Mouse (Mus musculus): ENCODE data around the gene Pitpnm1.

Gene Pitpnm1

GRCm38 (mm10) chr19:4119716-4120487 lies 20.1 kb downstream of the Pitpnm1 start:
- peak; percentile 94 for DNase-seq (ENCODE audit: low read depth)

GRCm38 (mm10) chr19:4120496-4120895 lies 20.7 kb downstream of the Pitpnm1 start:
- DNase-seq (ENCODE audit: low read depth): no peak

DNA sequence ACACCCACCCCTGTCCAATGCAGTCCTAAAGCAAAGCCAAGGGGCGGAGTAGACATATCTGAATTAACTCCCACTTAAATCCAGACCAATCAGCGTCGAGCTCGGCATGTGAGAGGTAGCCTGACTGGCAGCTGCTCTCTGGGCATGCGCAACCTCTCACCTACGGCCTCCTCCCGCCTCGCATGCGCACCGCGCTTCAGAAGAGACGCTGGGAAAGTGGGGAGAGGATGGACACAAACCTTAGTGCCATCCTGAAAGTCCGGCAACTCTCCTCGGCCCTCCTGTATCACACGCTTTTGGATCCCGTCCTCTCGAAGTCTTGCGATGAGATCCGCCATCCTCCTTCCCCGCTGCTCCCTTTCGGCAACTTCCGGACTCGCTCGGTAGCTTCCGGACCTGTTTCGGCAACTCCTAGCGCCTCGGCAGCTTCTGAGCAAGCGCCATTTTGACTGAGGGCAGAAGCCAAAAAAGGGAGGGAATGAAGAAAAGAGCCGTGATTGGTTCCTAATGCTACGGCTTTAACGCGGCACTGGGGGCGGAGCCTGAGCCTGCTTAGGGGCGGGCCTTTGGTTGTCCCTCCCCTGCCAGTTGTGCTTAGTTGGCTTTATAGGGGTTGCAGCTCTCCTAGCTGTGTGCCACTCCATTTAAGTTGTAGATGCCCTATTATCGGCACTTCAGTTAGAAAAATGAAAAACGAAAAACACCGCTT lies 21.5 kb downstream of the Pitpnm1 start:
- DNase-seq (ENCODE audit: low read depth): peak; percentile 99

DNA sequence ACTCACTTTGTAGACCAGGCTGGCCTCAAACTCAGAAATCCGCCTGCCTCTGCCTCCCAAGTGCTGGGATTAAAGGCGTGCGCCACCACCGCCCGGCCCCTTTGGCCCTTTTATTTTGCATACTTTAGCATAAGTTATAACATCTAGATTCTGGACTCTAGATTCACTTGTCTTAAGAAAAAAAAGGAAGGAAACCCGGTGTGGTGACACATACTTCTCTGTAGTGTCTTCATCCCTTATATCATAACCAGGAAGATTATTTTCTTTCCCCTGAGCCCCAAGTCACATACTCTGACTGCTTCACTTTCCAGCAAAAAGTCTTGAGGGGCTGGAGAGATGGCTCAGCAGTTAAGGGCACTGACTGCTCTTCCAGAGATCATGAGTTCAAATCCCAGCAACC lies 22.1 kb downstream of the Pitpnm1 start:
- DNase-seq (ENCODE audit: low read depth): peak; percentile 57

- DNase-seq (ENCODE audit: low read depth): peak; percentile 52
These were observed 22.9 kb downstream of the Pitpnm1 start for GRCm38 (mm10) chr19:4122411-4123370.

GRCm38 (mm10) chr19:4124432-4124831 lies 24.6 kb downstream of the Pitpnm1 start:
- DNase-seq (ENCODE audit: low read depth): no peak

- peak; percentile 53 for DNase-seq (ENCODE audit: low read depth)
These were observed 25.5 kb downstream of the Pitpnm1 start for GRCm38 (mm10) chr19:4125268-4125667.

- DNase-seq (ENCODE audit: low read depth): peak; percentile 98
These were observed 26.2 kb downstream of the Pitpnm1 start, which contains the start of gene Aip for GRCm38 (mm10) chr19:4125741-4126696. TSS of gene Aip (minus strand) at chr19:4125858.

DNA sequence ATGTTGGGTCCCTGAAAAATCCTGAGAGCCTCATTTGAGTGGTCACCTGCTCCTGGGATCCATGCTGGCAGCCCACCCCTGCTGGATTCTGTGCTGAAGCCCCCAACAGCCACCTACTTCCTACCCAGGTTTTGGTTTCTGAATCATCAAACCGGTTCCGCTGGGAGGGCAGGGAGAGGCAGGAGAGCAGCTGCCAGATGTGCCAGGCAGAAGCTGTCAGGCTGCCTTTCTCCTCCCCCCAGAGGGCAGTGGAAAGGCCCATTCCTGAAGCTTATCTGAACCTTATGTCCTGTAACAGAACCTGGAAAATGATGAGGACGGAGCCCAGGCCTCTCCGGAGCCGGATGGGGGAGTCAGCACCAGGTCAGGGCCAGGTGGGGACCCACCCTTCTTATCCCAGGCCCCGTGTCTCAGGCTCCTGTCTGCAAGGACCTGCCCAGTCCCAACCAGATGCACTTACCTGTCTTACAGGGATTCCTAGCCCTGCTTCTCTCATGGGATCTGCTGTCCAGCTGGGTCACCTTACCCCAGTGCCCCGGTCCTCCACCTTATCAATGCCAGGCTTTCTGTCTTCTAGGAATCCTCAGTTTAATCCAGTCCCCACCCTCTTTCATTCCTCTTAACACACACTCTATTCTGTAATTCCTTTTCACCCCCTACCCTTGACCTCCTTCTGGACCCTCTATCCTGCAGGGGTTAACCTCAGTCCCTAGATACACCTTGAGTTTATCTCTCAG lies 27.1 kb downstream of the Pitpnm1 start:
- DNase-seq (ENCODE audit: low read depth): peak; percentile 53

GRCm38 (mm10) chr19:4129462-4129861 lies 29.7 kb downstream of the Pitpnm1 start:
- DNase-seq (ENCODE audit: low read depth): no peak

DNA sequence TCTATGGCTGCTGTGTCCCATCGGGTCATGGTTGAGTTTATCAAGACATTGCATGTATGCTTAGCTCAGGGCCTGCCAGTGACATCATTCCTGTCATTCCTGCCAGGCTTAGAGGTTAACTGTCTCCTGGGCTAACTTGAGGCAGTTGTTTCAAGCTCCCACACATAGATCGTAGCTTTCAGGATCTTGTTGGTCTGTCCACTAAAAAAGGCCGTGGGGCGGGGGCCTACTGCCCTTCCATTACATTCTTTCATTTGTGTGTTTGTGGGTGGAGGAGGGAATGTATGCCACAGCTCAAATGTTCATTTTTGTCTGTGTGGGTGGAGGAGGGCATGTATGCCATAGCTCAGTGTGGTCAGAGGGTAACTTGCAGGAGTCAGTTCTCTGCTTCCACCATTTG lies 30.3 kb downstream of the Pitpnm1 start:
- no peak for DNase-seq (ENCODE audit: low read depth)

GRCm38 (mm10) chr19:4131075-4131474 lies 31.3 kb downstream of the Pitpnm1 start:
- DNase-seq (ENCODE audit: low read depth): no peak

DNA sequence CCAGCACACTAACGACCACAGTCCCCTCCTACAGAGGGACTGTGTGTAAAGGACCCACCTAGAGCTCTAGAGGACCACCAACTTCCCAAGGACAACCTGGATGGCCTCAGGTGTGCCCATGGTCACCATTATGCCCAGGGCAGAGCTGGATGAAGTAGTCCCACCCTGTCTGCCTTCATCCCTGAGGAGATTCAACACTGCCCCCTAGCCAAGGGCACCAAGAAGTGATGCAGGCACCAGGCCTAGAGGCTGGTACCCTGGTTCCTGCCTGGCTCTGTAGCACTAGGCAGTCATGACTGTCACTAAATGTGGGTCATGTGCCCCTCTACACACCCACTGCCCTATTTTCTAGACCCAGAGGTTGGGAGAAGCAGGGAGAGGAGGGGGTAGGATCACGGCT lies 32.0 kb downstream of the Pitpnm1 start:
- no peak for DNase-seq (ENCODE audit: low read depth)

DNA sequence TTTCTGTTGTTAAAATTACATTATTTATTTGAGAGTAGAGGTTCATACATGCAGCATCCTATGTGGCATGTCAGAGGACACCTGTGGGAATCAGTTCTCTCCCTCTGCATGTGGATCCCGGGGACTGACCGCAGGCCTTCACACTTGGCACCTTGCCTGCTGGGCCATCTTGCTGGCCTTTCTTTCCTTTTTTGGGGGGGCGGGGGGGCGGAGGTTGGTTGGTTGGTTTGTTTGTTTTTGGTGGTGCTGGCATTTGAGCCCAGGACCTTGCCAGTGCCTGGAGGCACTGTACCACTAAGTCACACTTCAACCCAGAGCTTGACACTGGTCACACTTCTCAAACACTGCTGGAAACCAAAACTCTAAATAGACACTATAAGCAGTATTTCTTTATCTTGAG lies 34.6 kb downstream of the Pitpnm1 start:
- DNase-seq (ENCODE audit: low read depth): no peak

- DNase-seq (ENCODE audit: low read depth): peak; percentile 61
These were observed 35.6 kb downstream of the Pitpnm1 start for GRCm38 (mm10) chr19:4135229-4135962.

GRCm38 (mm10) chr19:4135963-4136345 lies 36.2 kb downstream of the Pitpnm1 start:
- DNase-seq (ENCODE audit: low read depth): peak; percentile 76

DNA sequence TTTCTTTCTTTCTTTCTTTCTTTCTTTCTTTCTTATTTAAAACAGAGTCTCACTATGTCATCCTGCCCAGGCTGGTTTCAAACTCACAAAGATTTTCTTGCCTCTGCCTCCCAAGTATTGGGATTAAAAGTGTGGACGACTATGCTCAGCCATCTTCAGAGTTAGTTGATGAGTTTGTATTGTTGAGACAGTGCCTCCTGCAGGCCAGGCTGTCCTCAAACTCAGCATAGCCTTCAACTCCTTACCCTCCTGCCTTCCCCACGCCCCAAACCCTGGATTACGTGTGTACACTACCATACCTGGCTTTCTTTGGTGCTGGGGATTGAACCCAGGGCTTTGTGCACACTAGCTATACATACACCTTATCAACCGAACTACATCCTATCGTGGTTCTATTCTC lies 36.7 kb downstream of the Pitpnm1 start:
- peak; percentile 72 for DNase-seq (ENCODE audit: low read depth)

- DNase-seq (ENCODE audit: low read depth): peak; percentile 65
These were observed 38.1 kb downstream of the Pitpnm1 start for GRCm38 (mm10) chr19:4137913-4138312.

DNA sequence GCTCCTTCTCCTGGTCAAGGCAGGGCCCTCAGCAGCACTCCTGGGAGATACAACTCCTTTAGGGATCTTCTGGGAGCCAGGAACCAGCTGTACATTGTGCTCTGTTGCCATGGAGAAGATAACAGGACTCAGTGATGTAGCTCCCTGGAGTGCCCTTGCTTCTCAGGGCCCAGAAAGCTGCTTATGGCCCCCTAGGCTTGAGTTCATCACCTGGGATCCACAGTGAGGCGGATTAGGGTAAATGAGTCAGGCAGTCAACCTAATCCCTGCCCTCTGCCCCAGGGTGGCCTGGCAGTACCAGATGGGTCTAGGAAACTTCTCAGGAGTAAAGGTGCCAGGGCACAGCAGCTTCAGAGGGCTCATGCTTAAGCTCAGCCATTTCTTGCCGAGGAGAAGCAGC lies 39.6 kb downstream of the Pitpnm1 start, which contains the start of gene Gpr152:
Gene Gpr152 (plus strand): TSS at position 342 of the 400 bp plus-strand sequence.
- no peak for DNase-seq (ENCODE audit: low read depth)

- no peak for DNase-seq (ENCODE audit: low read depth)
These were observed 40.3 kb downstream of the Pitpnm1 start for GRCm38 (mm10) chr19:4140147-4140546.
